Mouse (Mus musculus): Measurements from ENCODE around the gene Cdk5rap1.

Gene Cdk5rap1

GRCm38 (mm10) chr2:154372842-154373500 is at the start of gene Cdk5rap1:
Gene Cdk5rap1, minus strand, starts transcription at chr2:154373010.
- no peak for DNase-seq

- DNase-seq: no peak
Observed at GRCm38 (mm10) chr2:154422181-154422580, 49.4 kb upstream of the Cdk5rap1 start.

- no peak for DNase-seq
Observed at GRCm38 (mm10) chr2:154420942-154421731, 48.3 kb upstream of the Cdk5rap1 start.

GRCm38 (mm10) chr2:154419631-154420515 is 47.1 kb upstream of the Cdk5rap1 start:
- DNase-seq: no peak

- no peak for DNase-seq
Observed at GRCm38 (mm10) chr2:154418001-154418400, 45.2 kb upstream of the Cdk5rap1 start.

GRCm38 (mm10) chr2:154417107-154417506 is 44.3 kb upstream of the Cdk5rap1 start:
- peak; percentile 91 for DNase-seq

- peak; percentile 51 for DNase-seq
Observed at GRCm38 (mm10) chr2:154412018-154412666, 39.3 kb upstream of the Cdk5rap1 start.

GRCm38 (mm10) chr2:154410355-154410754 is 37.5 kb upstream of the Cdk5rap1 start:
- DNase-seq: no peak

GRCm38 (mm10) chr2:154407643-154408445 is 35.0 kb upstream of the Cdk5rap1 start, which contains the start of gene Snta1:
Gene Snta1, minus strand, starts transcription at chr2:154408099.
- peak; percentile 94 for DNase-seq

- DNase-seq: peak; percentile 31
Observed at GRCm38 (mm10) chr2:154407063-154407642, 34.3 kb upstream of the Cdk5rap1 start.

GRCm38 (mm10) chr2:154405447-154405994 is 32.7 kb upstream of the Cdk5rap1 start:
- DNase-seq: no peak

GRCm38 (mm10) chr2:154402811-154403210 is 30.0 kb upstream of the Cdk5rap1 start:
- DNase-seq: peak; percentile 76

- no peak for DNase-seq
Observed at GRCm38 (mm10) chr2:154401976-154402375, 29.2 kb upstream of the Cdk5rap1 start.

GRCm38 (mm10) chr2:154399325-154399724 is 26.5 kb upstream of the Cdk5rap1 start:
- no peak for DNase-seq

GRCm38 (mm10) chr2:154398267-154398666 is 25.5 kb upstream of the Cdk5rap1 start:
- no peak for DNase-seq

- DNase-seq: no peak
Observed at GRCm38 (mm10) chr2:154396529-154396928, 23.7 kb upstream of the Cdk5rap1 start.

GRCm38 (mm10) chr2:154394602-154395001 is 21.8 kb upstream of the Cdk5rap1 start:
- no peak for DNase-seq

- DNase-seq: peak; percentile 95
Observed at GRCm38 (mm10) chr2:154390180-154390964, 17.6 kb upstream of the Cdk5rap1 start.

GRCm38 (mm10) chr2:154379103-154379502 is 6.3 kb upstream of the Cdk5rap1 start:
- DNase-seq: no peak
